Mouse (Mus musculus) lung, embryonic 16.5 days (tissue): ENCODE measurements around the gene Mroh9. TPM values are rescaled to one million over a fixed set of nuclear protein-coding genes. Genes with fewer than 3 reads are reported as not detected.

Experiments used
- ATAC-seq: fragments of 200-750 bp; cut with Nextera tagmentation; 2 replicates; pipeline ENCODE4 v1.8.0; 2017; ENCODE audit warnings: low read depth, mild to moderate bottlenecking, moderate library complexity
- H3K27ac ChIP-seq: fragments of 300-500 bp; sonication (generic); 2 replicates; pipeline ENCODE4 v1.5.1; 2014; ENCODE audit warnings: mild to moderate bottlenecking, control low read depth, low read length
- H3K27me3 ChIP-seq: fragments of 300-500 bp; sonication (generic); 2 replicates; pipeline ENCODE4 v1.6.1; 2014; ENCODE audit warnings: low read depth, low read length, mixed read lengths; ENCODE audit not compliant: control insufficient read depth, insufficient read depth
- H3K36me3 ChIP-seq: fragments of 300-500 bp; sonication (generic); 2 replicates; pipeline ENCODE4 v1.6.1; 2014; ENCODE audit warnings: low read length; ENCODE audit not compliant: control insufficient read depth, insufficient read depth
- H3K4me1 ChIP-seq: fragments of 300-500 bp; sonication (generic); replicated peaks from 2 replicates; pipeline ENCODE4 v1.6.1; 2014; ENCODE audit warnings: low read length, mixed read lengths; ENCODE audit not compliant: control insufficient read depth, insufficient read depth
- H3K4me2 ChIP-seq: fragments of 300-500 bp; sonication (generic); 2 replicates; pipeline ENCODE4 v1.6.1; 2014; ENCODE audit warnings: low read depth, low read length, control low read depth
- H3K4me3 ChIP-seq: fragments of 300-500 bp; sonication (generic); 2 replicates; pipeline ENCODE4 v1.5.1; 2014; ENCODE audit warnings: mild to moderate bottlenecking, low read length, control low read depth
- H3K9ac ChIP-seq: fragments of 300-500 bp; sonication (generic); 2 replicates; pipeline ENCODE4 v1.6.1; 2014; ENCODE audit warnings: low read length, control low read depth
- H3K9me3 ChIP-seq: fragments of 300-500 bp; sonication (generic); 2 replicates; pipeline ENCODE4 v1.6.1; 2016; ENCODE audit warnings: low read length; ENCODE audit not compliant: control insufficient read depth
- WGBS: fragments of 180-500 bp; shearing (Covaris S2); extraction: QIAGEN DNeasy Blood & Tissue Kit; methylation state at CpG from one replicate; pipeline ENCODE4 v1.1.7; 2014; 5-methylcytosine and 5-hydroxymethylcytosine counted together
- polyA plus RNA-seq: library from polyadenylated mRNA; unstranded; fragments of >200 nt; fragmentation: Nextera tagmentation; extraction: Ambion mirVana; gene quantifications from 2 replicates; pipeline ENCODE4 v1.2.1, GENCODE M21; 2015

Mroh9 gene
- polyA plus RNA-seq, 1 experiment from 2014 or later, result not detected

DNA sequence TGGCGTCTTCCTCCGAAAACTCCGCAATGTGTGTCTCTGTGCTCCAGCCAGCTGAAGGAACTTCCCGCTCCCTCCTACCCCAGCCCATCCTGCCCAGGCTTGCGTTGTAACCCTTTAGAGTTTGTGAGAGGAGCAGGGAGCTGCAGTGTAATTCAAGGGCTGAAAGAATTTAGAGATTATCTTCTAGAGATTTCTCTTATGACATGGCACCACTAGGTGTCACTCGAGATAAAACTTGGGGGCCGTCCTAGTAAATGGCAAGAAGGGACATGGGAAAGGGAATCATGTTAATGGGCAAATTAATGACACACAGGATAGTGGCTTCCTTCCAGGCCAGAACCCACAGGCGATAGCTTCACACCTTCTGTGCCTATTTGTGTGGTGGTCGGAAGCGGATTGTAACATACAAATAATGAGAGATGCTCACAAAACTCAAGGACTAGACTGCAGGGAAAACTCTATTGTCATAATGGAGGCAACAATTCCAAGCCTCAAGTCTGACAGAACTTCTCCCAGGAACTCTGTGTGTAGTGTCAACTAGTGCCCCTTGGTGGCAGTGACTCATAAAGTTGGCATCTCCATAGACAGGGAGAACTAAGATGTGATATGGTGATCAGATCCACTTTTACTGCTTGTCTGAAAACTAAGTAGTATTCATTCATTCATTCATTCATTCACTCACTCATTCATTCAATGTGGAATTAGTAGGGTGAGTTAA lies 6.1 kb upstream of the Mroh9 start:
- Histone ChIP-seq H3K4me1 (no peaks in the 10 kb centered on the region; the same call in 1 of the 2 replicates), H3K27ac (no peak overlapping the region), H3K4me3 (no peak overlapping the region), H3K36me3 (no peaks in the 10 kb centered on the region), H3K27me3 (no peaks in the 10 kb centered on the region), H3K4me2 (peak overlapping the region; percentile 9; the same call in 1 of the 2 replicates), H3K9ac (no peak overlapping the region), H3K9me3 (no peaks in the 10 kb centered on the region)
- peak; percentile 28; the same call in 1 of the 2 replicates for ATAC-seq
- 37% methylated on average over 10 of the region's 10 CpGs for WGBS

- ATAC-seq, result peak; percentile 69; the same call in 1 of the 2 replicates
- Histone ChIP-seq H3K9me3 (no peaks in the 10 kb centered on the region), H3K9ac (no peak overlapping the region), H3K27ac (no peak overlapping the region), H3K36me3 (no peaks in the 10 kb centered on the region), H3K4me3 (no peak overlapping the region), H3K27me3 (no peaks in the 10 kb centered on the region), H3K4me1 (no peaks in the 10 kb centered on the region), H3K4me2 (no peak overlapping the region)
- WGBS, result 3% methylated on average over 1 of the region's 1 CpGs
Measured at GRCm38 (mm10) chr1:163070502-163070901, 15.0 kb downstream of the Mroh9 start.

- Histone ChIP-seq H3K9ac (no peak overlapping the region), H3K27ac (no peak overlapping the region), H3K4me2 (no peak overlapping the region), H3K36me3 (no peaks in the 10 kb centered on the region), H3K4me3 (no peak overlapping the region), H3K9me3 (no peaks in the 10 kb centered on the region), H3K4me1 (no peaks in the 10 kb centered on the region), H3K27me3 (no peaks in the 10 kb centered on the region)
- ATAC-seq, result no peak
- 71% methylated on average over 3 of the region's 3 CpGs for WGBS
Measured at GRCm38 (mm10) chr1:163060381-163060780, 25.1 kb downstream of the Mroh9 start.

- Histone ChIP-seq H3K9ac (no peak overlapping the region), H3K27me3 (no peaks in the 10 kb centered on the region), H3K4me1 (no peaks in the 10 kb centered on the region), H3K4me3 (no peak overlapping the region), H3K4me2 (no peak overlapping the region), H3K27ac (no peak overlapping the region), H3K9me3 (no peaks in the 10 kb centered on the region), H3K36me3 (no peaks in the 10 kb centered on the region)
- ATAC-seq, result no peak
- WGBS, result 35% methylated on average over 2 of the region's 2 CpGs
Measured at GRCm38 (mm10) chr1:163057363-163057762, 28.1 kb downstream of the Mroh9 start.

DNA sequence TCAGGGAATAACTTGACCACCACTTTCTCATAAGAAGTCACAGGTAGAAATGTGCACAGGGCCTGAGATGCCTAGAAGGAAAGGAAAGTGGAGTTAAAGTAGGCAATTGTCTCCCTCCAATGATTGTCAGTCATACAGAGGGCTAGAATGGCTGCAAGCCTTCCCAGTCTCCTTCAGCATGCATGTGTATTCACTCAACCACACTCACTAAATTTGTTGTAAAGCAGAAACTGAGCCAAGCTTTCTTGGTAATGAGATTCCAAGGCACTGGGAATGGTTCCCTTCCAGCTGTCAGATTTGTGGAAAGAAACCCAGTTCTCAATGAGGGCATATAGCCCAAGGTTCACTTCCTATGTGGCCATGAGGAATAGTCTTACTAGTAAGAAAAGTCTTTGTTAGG lies 29.8 kb downstream of the Mroh9 start:
- H3K27ac ChIP-seq, result peak overlapping the region; percentile 77
- H3K4me2 ChIP-seq, result no peak overlapping the region
- ATAC-seq, result peak; percentile 97
- no peak overlapping the region for H3K9ac ChIP-seq
- H3K36me3 ChIP-seq, result no peaks in the 10 kb centered on the region
- H3K27me3 ChIP-seq, result no peaks in the 10 kb centered on the region
- no peak overlapping the region for H3K4me3 ChIP-seq
- H3K9me3 ChIP-seq, result no peaks in the 10 kb centered on the region
- H3K4me1 ChIP-seq, result no peaks in the 10 kb centered on the region

DNA sequence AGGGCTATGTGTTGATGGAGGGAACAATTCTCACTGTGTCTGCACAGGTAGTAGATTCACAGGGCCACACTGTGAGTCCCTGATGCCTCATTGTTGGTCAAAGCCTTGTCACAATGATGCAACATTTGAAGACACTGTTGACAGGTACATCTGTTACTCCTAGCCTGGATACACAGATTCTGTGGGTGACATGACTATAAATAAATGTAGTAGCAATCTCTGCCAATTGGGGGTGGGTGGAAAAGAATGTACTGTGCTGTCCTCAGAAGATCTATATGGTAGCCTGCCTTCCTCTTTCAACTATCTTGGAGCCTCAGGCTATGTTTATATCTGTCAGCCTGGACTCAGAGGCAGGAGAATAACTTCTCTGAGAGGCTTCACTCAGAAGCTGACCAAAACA lies 62.4 kb downstream of the Mroh9 start:
- H3K9me3 ChIP-seq, result no peaks in the 10 kb centered on the region
- ATAC-seq, result no peak
- no peaks in the 10 kb centered on the region for H3K36me3 ChIP-seq
- no peak overlapping the region for H3K27ac ChIP-seq
- H3K27me3 ChIP-seq, result no peaks in the 10 kb centered on the region
- no peak overlapping the region for H3K4me3 ChIP-seq
- H3K9ac ChIP-seq, result no peak overlapping the region
- H3K4me2 ChIP-seq, result no peak overlapping the region
- no peaks in the 10 kb centered on the region for H3K4me1 ChIP-seq

DNA sequence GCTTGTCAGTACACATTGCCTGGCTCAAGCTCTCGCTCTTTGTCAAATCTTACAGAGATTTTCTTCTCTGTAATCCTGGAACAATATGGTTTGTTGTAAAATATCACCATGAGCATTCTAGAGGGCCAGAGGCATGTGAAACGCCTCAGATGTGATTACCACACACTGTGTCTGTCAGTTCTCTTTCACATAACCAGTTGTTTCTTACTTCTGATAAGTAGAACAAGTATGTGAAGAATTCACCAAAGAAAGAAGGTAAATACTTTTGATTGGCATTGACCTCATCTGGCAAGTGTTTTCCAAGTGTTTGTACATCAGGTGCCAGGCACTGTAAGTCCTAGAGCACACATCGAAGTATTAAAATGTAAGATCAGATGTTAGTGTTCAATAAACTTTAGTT lies 76.2 kb downstream of the Mroh9 start:
- H3K27me3 ChIP-seq, result no peaks in the 10 kb centered on the region
- no peaks in the 10 kb centered on the region for H3K9me3 ChIP-seq
- no peaks in the 10 kb centered on the region for H3K4me1 ChIP-seq
- ATAC-seq, result peak; percentile 56; the same call in 1 of the 2 replicates
- no peak overlapping the region for H3K4me3 ChIP-seq
- no peak overlapping the region for H3K4me2 ChIP-seq
- no peak overlapping the region for H3K27ac ChIP-seq
- WGBS, result 35% methylated on average over 3 of the region's 3 CpGs
- H3K9ac ChIP-seq, result no peak overlapping the region
- H3K36me3 ChIP-seq, result no peaks in the 10 kb centered on the region

DNA sequence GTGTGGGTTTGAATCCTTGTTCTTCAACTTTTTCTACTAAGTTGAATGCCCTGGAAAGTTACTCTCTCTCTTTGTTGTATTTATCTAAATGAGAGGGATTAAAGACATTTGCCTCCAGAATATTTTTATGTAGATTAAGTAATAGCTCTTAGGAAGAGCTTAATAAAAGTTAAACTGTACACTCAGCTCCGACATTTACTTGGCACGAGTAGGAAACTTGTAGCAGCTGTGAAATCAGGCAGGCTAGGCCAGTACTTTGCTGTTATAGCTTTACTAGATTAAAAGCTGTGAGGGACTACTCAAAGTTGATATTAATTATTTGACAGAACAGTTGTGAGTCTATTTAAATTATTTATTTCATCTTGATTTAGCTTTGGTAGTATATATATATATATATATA lies 82.0 kb downstream of the Mroh9 start:
- H3K4me3 ChIP-seq, result no peak overlapping the region
- peak overlapping the region; percentile 55; the same call in 1 of the 2 replicates for H3K27ac ChIP-seq
- H3K9me3 ChIP-seq, result no peaks in the 10 kb centered on the region; the same call in 1 of the 2 replicates
- no peaks in the 10 kb centered on the region for H3K4me1 ChIP-seq
- H3K27me3 ChIP-seq, result no peaks in the 10 kb centered on the region
- H3K4me2 ChIP-seq, result no peak overlapping the region
- no peaks in the 10 kb centered on the region for H3K36me3 ChIP-seq
- peak; percentile 79 for ATAC-seq
- WGBS, result 53% methylated on average over 2 of the region's 2 CpGs
- H3K9ac ChIP-seq, result no peak overlapping the region

DNA sequence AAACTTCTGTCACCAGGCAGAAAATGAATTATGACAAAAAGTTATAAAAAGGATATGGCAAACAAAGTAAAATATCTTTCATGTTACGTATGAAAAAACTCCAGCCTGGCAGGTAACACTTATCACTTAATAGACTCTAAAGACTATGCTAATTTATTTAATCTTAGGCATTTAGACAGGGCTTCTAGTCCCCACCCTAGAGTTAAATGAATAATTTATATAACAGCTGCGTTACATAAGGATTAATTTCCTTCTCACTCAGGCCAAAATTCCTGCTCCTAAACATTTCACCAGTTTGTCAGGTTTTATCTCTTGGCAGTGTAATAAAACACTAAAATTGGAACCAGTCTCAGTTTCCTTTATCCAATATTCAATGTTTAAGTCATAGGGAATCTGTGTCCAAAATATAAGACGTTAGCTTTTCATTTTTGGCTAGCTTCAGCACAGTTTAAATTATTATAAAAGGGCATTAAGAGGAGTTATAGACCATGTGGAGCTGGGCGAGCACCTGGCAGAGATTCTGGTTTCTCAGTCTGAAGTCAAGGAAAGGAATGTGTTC lies 84.1 kb downstream of the Mroh9 start:
- peak; percentile 67 for ATAC-seq
- no peaks in the 10 kb centered on the region for H3K27me3 ChIP-seq
- 42% methylated on average over 4 of the region's 4 CpGs for WGBS
- H3K9ac ChIP-seq, result no peak overlapping the region
- no peak overlapping the region for H3K4me3 ChIP-seq
- no peaks in the 10 kb centered on the region; the same call in 1 of the 2 replicates for H3K9me3 ChIP-seq
- no peaks in the 10 kb centered on the region for H3K4me1 ChIP-seq
- no peaks in the 10 kb centered on the region for H3K36me3 ChIP-seq
- no peak overlapping the region for H3K4me2 ChIP-seq
- H3K27ac ChIP-seq, result peak overlapping the region; percentile 56; the same call in 1 of the 2 replicates
